Mouse (Mus musculus): ENCODE data around the gene Ppy.

GRCm38 (mm10) chr11:102061941-102062473, 39.1 kb downstream of the Ppy start:
- TF ChIP-seq CTCF (IDR thresholded peaks at IDR 0.05; ENCODE audit: low read depth) (no peak), EP300 (IDR thresholded peaks at IDR 0.05; ENCODE audit: low read depth) (no peak)

Data from liver, embryonic 14.5 days (tissue).